Mouse (Mus musculus): Measurements from ENCODE around the gene Mmp25. TPM values are rescaled to one million over a fixed set of nuclear protein-coding genes. Genes with fewer than 3 reads are reported as not detected.
A peak's percentile ranks its signal among the peaks of the same experiment; 100 is the strongest.

The Mmp25 gene
- 1 to 10 TPM; 1.0 to 2.0 TPM for polyA plus RNA-seq (2017; shearing (Covaris generic))

- ATAC-seq: no peak
These were observed at the start of gene Mmp25 for GRCm38 (mm10) chr17:23644613-23645495. Mmp25 (minus strand) TSS chr17:23645277.

GRCm38 (mm10) chr17:23694491-23694890 lies 49.4 kb upstream of the Mmp25 start:
- ATAC-seq: no peak

- no peak for ATAC-seq
These were observed 39.0 kb upstream of the Mmp25 start, which contains the start of gene Cldn9 for GRCm38 (mm10) chr17:23683856-23684672. Cldn9 (minus strand) TSS chr17:23684026.

GRCm38 (mm10) chr17:23683226-23683625 lies 38.1 kb upstream of the Mmp25 start:
- ATAC-seq: no peak

GRCm38 (mm10) chr17:23682530-23682929 lies 37.5 kb upstream of the Mmp25 start:
- no peak for ATAC-seq

GRCm38 (mm10) chr17:23682092-23682491 lies 37.0 kb upstream of the Mmp25 start:
- ATAC-seq: no peak

GRCm38 (mm10) chr17:23681086-23681485 lies 36.0 kb upstream of the Mmp25 start:
- no peak for ATAC-seq

GRCm38 (mm10) chr17:23680336-23680735 lies 35.3 kb upstream of the Mmp25 start:
- no peak for ATAC-seq

- no peak for ATAC-seq
These were observed 34.2 kb upstream of the Mmp25 start, which contains the start of gene Cldn6 for GRCm38 (mm10) chr17:23679127-23679835. Cldn6 (plus strand) TSS chr17:23679249.

- ATAC-seq: peak; percentile 59
These were observed 32.2 kb upstream of the Mmp25 start, which contains the start of gene Tnfrsf12a for GRCm38 (mm10) chr17:23677236-23677679. Tnfrsf12a (minus strand) TSS chr17:23677468.

GRCm38 (mm10) chr17:23676473-23677031 lies 31.5 kb upstream of the Mmp25 start:
- no peak for ATAC-seq

GRCm38 (mm10) chr17:23675564-23676281 lies 30.6 kb upstream of the Mmp25 start:
- ATAC-seq: no peak

GRCm38 (mm10) chr17:23675127-23675526 lies 30.1 kb upstream of the Mmp25 start:
- no peak for ATAC-seq

- ATAC-seq: no peak
These were observed 29.3 kb upstream of the Mmp25 start for GRCm38 (mm10) chr17:23674271-23674952.

GRCm38 (mm10) chr17:23673424-23674073 lies 28.5 kb upstream of the Mmp25 start, which contains the start of the genes Hcfc1r1 and Thoc6:
Hcfc1r1 (plus strand) TSS chr17:23673596.
Thoc6 (minus strand) TSS chr17:23673882.
- ATAC-seq: peak; percentile 92

GRCm38 (mm10) chr17:23672761-23673160 lies 27.7 kb upstream of the Mmp25 start:
- ATAC-seq: no peak

GRCm38 (mm10) chr17:23671519-23671918 lies 26.4 kb upstream of the Mmp25 start:
- ATAC-seq: no peak

- ATAC-seq: no peak
These were observed 25.5 kb upstream of the Mmp25 start for GRCm38 (mm10) chr17:23670516-23671074.

GRCm38 (mm10) chr17:23665511-23665910 lies 20.4 kb upstream of the Mmp25 start:
- ATAC-seq: no peak

- ATAC-seq: peak; percentile 67
These were observed 19.5 kb upstream of the Mmp25 start for GRCm38 (mm10) chr17:23664556-23665021.
